Mouse (Mus musculus): ENCODE measurements around the gene Vmn1r117. TPM values are rescaled to one million over a fixed set of nuclear protein-coding genes. Genes with fewer than 3 reads are reported as not detected.
"Not testable (repeated sequence)": the region's sequence is repeated elsewhere in the genome, so short reads cannot be mapped to it uniquely, and the experiment has no call there.

Vmn1r117 gene
- not detected in 2 replicates for polyA plus RNA-seq (2014; fragmentation: Nextera tagmentation; extraction: Ambion mirVana)

DNA sequence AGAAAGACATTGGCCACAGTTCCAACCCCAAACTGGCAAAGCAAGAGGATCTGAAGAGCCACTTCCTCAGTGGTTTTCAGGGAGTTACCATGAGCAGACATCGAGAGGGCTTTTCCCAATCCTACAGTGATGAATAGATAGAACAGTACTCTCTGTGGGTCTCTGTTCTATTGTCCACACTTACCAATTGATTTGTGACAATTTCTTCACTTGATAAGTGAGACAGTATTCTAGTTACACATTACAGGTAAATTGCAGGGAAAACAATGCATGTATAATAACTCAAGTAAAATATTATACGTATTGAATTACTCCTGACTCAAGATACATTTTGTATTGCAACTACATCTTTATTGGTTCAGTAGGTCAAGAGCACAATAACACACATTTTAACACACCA is at the start of gene Vmn1r117:
Gene Vmn1r117 (minus strand): TSS at position 101 of the 400 bp plus-strand sequence.
- not testable (repeated sequence) for H3K27ac ChIP-seq (ENCODE audit: low read length); H3K4me2 ChIP-seq (replicated peaks; ENCODE audit: low read depth, low read length); H3K36me3 ChIP-seq (ENCODE audit: control insufficient read depth, insufficient read depth, low read length); H3K27me3 ChIP-seq (ENCODE audit: control insufficient read depth, insufficient read depth, low read length); H3K9me3 ChIP-seq (ENCODE audit: control insufficient read depth, low read depth, low read length); H3K4me3 ChIP-seq (ENCODE audit: low read depth, low read length); ATAC-seq (ENCODE audit: insufficient number of reproducible peaks, insufficient read depth, low FRiP score, low read depth); H3K4me1 ChIP-seq (ENCODE audit: control insufficient read depth, insufficient read depth, low read length); H3K9ac ChIP-seq (replicated peaks; ENCODE audit: low read depth, low read length)
- no CpG with 5 or more reads among the region's 2 CpGs for WGBS

DNA sequence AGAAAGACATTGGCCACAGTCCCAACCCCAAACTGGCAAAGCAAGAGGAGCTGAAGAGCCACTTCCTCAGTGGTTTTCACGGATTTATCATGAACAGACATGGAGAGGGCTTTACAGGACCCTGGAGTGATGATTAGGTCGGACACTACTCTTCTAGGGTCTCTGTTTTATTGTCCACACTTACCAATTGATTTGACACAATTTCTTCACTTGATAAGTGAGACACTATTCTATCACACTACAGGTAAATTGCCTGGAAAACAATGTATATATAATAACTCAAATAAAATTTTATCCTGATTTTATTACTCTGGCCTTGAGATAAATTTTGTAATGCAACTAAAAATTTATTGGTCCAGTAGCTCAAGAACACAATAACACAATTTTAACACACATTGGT is 28.3 kb upstream of the Vmn1r117 start, which contains the start of gene Vmn1r118:
Gene Vmn1r118 (minus strand): TSS at position 101 of the 400 bp plus-strand sequence.
- not testable (repeated sequence) for H3K27ac ChIP-seq (ENCODE audit: low read length); H3K27me3 ChIP-seq (ENCODE audit: control insufficient read depth, insufficient read depth, low read length); ATAC-seq (ENCODE audit: insufficient number of reproducible peaks, insufficient read depth, low FRiP score, low read depth); H3K36me3 ChIP-seq (ENCODE audit: control insufficient read depth, insufficient read depth, low read length); H3K9ac ChIP-seq (replicated peaks; ENCODE audit: low read depth, low read length); H3K4me3 ChIP-seq (ENCODE audit: low read depth, low read length); H3K4me2 ChIP-seq (replicated peaks; ENCODE audit: low read depth, low read length); H3K9me3 ChIP-seq (ENCODE audit: control insufficient read depth, low read depth, low read length); H3K4me1 ChIP-seq (ENCODE audit: control insufficient read depth, insufficient read depth, low read length)
- no CpG with 5 or more reads among the region's 2 CpGs for WGBS

DNA sequence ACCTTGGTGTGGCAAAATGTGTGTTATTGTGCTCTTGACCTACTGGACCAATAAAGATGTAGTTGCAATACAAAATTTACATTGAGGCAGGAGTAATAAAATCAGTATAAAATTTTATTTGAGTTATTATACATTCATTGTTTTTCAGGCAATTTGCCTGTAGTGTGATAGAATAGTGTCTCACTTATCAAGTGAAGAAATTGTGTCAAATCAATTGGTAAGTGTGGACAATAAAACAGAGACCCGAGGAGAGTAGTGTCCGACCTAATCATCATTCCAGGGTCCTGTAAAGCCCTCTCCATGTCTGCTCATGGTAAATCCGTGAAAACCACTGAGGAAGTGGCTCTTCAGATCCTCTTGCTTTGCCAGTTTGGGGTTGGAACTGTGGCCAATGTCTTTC is 12.0 kb downstream of the Vmn1r117 start, which contains the start of gene Vmn1r116:
Gene Vmn1r116 (plus strand): TSS at position 301 of the 400 bp plus-strand sequence.
- not testable (repeated sequence) for H3K4me1 ChIP-seq (ENCODE audit: control insufficient read depth, insufficient read depth, low read length); H3K4me2 ChIP-seq (replicated peaks; ENCODE audit: low read depth, low read length); H3K36me3 ChIP-seq (ENCODE audit: control insufficient read depth, insufficient read depth, low read length); ATAC-seq (ENCODE audit: insufficient number of reproducible peaks, insufficient read depth, low FRiP score, low read depth); H3K27ac ChIP-seq (ENCODE audit: low read length); H3K9ac ChIP-seq (replicated peaks; ENCODE audit: low read depth, low read length); H3K27me3 ChIP-seq (ENCODE audit: control insufficient read depth, insufficient read depth, low read length); H3K9me3 ChIP-seq (ENCODE audit: control insufficient read depth, low read depth, low read length); H3K4me3 ChIP-seq (ENCODE audit: low read depth, low read length)
- 34% methylated on average over 3 of the region's 3 CpGs for WGBS

DNA sequence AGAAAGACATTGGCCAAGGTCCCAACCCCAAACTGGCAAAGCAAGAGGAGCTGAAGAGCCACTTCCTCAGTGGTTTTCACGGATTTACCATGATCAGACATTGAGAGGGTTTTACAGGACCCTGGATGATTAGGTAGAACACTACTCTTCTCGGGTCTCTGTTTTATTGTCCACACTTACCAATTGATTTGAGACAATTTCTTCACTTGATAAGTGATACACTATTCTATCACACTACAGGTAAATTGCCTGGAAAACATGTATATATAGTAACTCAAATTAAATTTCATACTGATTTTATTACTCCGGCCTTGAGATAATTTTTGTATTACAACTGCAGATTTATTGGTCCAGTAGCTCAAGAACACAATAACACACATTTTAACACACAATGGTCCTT is 39.0 kb downstream of the Vmn1r117 start, which contains the start of gene Vmn1r115:
Gene Vmn1r115 (minus strand): TSS at position 101 of the 400 bp plus-strand sequence.
- not testable (repeated sequence) for H3K9me3 ChIP-seq (ENCODE audit: control insufficient read depth, low read depth, low read length); H3K9ac ChIP-seq (replicated peaks; ENCODE audit: low read depth, low read length); ATAC-seq (ENCODE audit: insufficient number of reproducible peaks, insufficient read depth, low FRiP score, low read depth); H3K27me3 ChIP-seq (ENCODE audit: control insufficient read depth, insufficient read depth, low read length); H3K4me3 ChIP-seq (ENCODE audit: low read depth, low read length); H3K36me3 ChIP-seq (ENCODE audit: control insufficient read depth, insufficient read depth, low read length); H3K4me1 ChIP-seq (ENCODE audit: control insufficient read depth, insufficient read depth, low read length); H3K27ac ChIP-seq (ENCODE audit: low read length); H3K4me2 ChIP-seq (replicated peaks; ENCODE audit: low read depth, low read length)
- 92% methylated on average over 1 of the region's 3 CpGs for WGBS

Other genes starting within 250 kb of the Vmn1r117 start
- not detected in 2 replicates for gene Vmn1r107, start 215.2 kb downstream of the Vmn1r117 start, polyA plus RNA-seq (2014; fragmentation: Nextera tagmentation; extraction: Ambion mirVana)
- gene Vmn1r111, start 180.9 kb downstream of the Vmn1r117 start, polyA plus RNA-seq (2014; fragmentation: Nextera tagmentation; extraction: Ambion mirVana) = not detected in 2 replicates
- not detected in 2 replicates for gene Gm10668, start 153.5 kb downstream of the Vmn1r117 start, polyA plus RNA-seq (2014; fragmentation: Nextera tagmentation; extraction: Ambion mirVana)
- not detected in 2 replicates for gene Vmn1r112, start 112.9 kb downstream of the Vmn1r117 start, polyA plus RNA-seq (2014; fragmentation: Nextera tagmentation; extraction: Ambion mirVana)
- gene Vmn1r113, start 96.8 kb downstream of the Vmn1r117 start, polyA plus RNA-seq (2014; fragmentation: Nextera tagmentation; extraction: Ambion mirVana) = not detected in 2 replicates
- not detected in 2 replicates for gene Vmn1r114, start 71.9 kb downstream of the Vmn1r117 start, polyA plus RNA-seq (2014; fragmentation: Nextera tagmentation; extraction: Ambion mirVana)
- not detected in 2 replicates for gene Vmn1r115, start 39.1 kb downstream of the Vmn1r117 start, polyA plus RNA-seq (2014; fragmentation: Nextera tagmentation; extraction: Ambion mirVana)
- gene Vmn1r116, start 11.9 kb downstream of the Vmn1r117 start, polyA plus RNA-seq (2014; fragmentation: Nextera tagmentation; extraction: Ambion mirVana) = not detected in 2 replicates
- gene Vmn1r118, start 28.2 kb upstream of the Vmn1r117 start, polyA plus RNA-seq (2014; fragmentation: Nextera tagmentation; extraction: Ambion mirVana) = not detected in 2 replicates
- not detected in 2 replicates for gene Vmn1r119, start 128.3 kb upstream of the Vmn1r117 start, polyA plus RNA-seq (2014; fragmentation: Nextera tagmentation; extraction: Ambion mirVana)
- not detected in 2 replicates for gene Vmn1r120, start 169.7 kb upstream of the Vmn1r117 start, polyA plus RNA-seq (2014; fragmentation: Nextera tagmentation; extraction: Ambion mirVana)
- gene Vmn1r121, start 214.4 kb upstream of the Vmn1r117 start, polyA plus RNA-seq (2014; fragmentation: Nextera tagmentation; extraction: Ambion mirVana) = not detected in 2 replicates